Mouse (Mus musculus) neural tube, embryonic 11.5 days (tissue): ENCODE data around the gene Ankfy1. TPM values are rescaled to one million over a fixed set of nuclear protein-coding genes. Genes with fewer than 3 reads are reported as not detected.
"Not testable (repeated sequence)": the region's sequence is repeated elsewhere in the genome, so short reads cannot be mapped to it uniquely, and the experiment has no call there.

Source experiments
- ATAC-seq: fragments of 200-750 bp; cut with Nextera tagmentation; 2 replicates; pipeline ENCODE4 v1.8.0; 2017; ENCODE audit warnings: moderate number of reproducible peaks, mild to moderate bottlenecking, moderate TSS enrichment, moderate library complexity; ENCODE audit not compliant: insufficient read depth, low FRiP score, low TSS enrichment
- DNase-seq: peaks from one replicate; pipeline ENCODE4 v3.0.0-alpha.2; 2015; ENCODE audit warnings: low spot score
- H3K27ac ChIP-seq: fragments of 300-500 bp; sonication (generic); 2 replicates; pipeline ENCODE4 v1.5.1; 2014; ENCODE audit warnings: low read depth, mild to moderate bottlenecking, low read length
- H3K27me3 ChIP-seq: fragments of 300-500 bp; sonication (generic); 2 replicates; pipeline ENCODE4 v1.6.1; 2014; ENCODE audit warnings: mild to moderate bottlenecking, low read length, mixed read lengths; ENCODE audit not compliant: control insufficient read depth, insufficient read depth
- H3K36me3 ChIP-seq: fragments of 300-500 bp; sonication (generic); 2 replicates; pipeline ENCODE4 v1.6.1; 2014; ENCODE audit warnings: mild to moderate bottlenecking, low read length, moderate library complexity, mixed read lengths; ENCODE audit not compliant: control insufficient read depth, insufficient read depth
- H3K4me1 ChIP-seq: fragments of 300-500 bp; sonication (generic); 2 replicates; pipeline ENCODE4 v1.6.1; 2014; ENCODE audit warnings: low read length, mixed read lengths; ENCODE audit not compliant: control insufficient read depth, insufficient read depth
- H3K4me2 ChIP-seq: fragments of 300-500 bp; sonication (generic); 2 replicates; pipeline ENCODE4 v1.6.1; 2014; ENCODE audit warnings: low read depth, mild to moderate bottlenecking, moderate library complexity
- H3K4me3 ChIP-seq: fragments of 300-500 bp; sonication (generic); 2 replicates; pipeline ENCODE4 v1.5.1; 2014; ENCODE audit warnings: low read depth, low read length
- H3K9ac ChIP-seq: fragments of 300-500 bp; sonication (generic); 2 replicates; pipeline ENCODE4 v1.6.1; 2014; ENCODE audit warnings: mild to moderate bottlenecking, low read length
- H3K9me3 ChIP-seq: fragments of 300-500 bp; sonication (generic); 2 replicates; pipeline ENCODE4 v1.6.1; 2016; ENCODE audit warnings: low read length; ENCODE audit not compliant: control insufficient read depth
- WGBS: fragments of 180-500 bp; shearing (Covaris S2); extraction: QIAGEN DNeasy Blood & Tissue Kit; methylation state at CpG from one replicate; pipeline ENCODE4 v1.1.7; 2014; 5-methylcytosine and 5-hydroxymethylcytosine counted together
- polyA plus RNA-seq: library from polyadenylated mRNA; unstranded; fragments of >200 nt; fragmentation: Nextera tagmentation; extraction: Ambion mirVana; gene quantifications from 2 replicates; pipeline ENCODE4 v1.2.1, GENCODE M21; 2014

Gene Ankfy1
- polyA plus RNA-seq, 1 experiment from 2014 or later, result 30.2 TPM

- no peak overlapping the region for H3K9ac ChIP-seq
- WGBS, result 86% methylated on average over 3 of the region's 3 CpGs
- no peak overlapping the region for H3K27ac ChIP-seq
- no peaks in the 10 kb centered on the region for H3K27me3 ChIP-seq
- DNase-seq (no peak), ATAC-seq (no peak)
- H3K9me3 ChIP-seq, result no peaks in the 10 kb centered on the region
- H3K4me2 ChIP-seq, result no peak overlapping the region
- H3K4me1 ChIP-seq, result peaks cover 4% of the 10 kb centered on the region; the same call in 1 of the 2 replicates
- H3K36me3 ChIP-seq, result no peaks in the 10 kb centered on the region
- no peak overlapping the region for H3K4me3 ChIP-seq
These were observed 5.2 kb downstream of the Ankfy1 start for GRCm38 (mm10) chr11:72695025-72695424.

GRCm38 (mm10) chr11:72696368-72696971 lies 6.7 kb downstream of the Ankfy1 start:
- H3K9ac ChIP-seq, result no peak overlapping the region
- DNase-seq (no peak), ATAC-seq (no peak)
- no peak overlapping the region for H3K27ac ChIP-seq
- H3K4me3 ChIP-seq, result no peak overlapping the region
- no peak overlapping the region for H3K4me2 ChIP-seq
- H3K36me3 ChIP-seq, result no peaks in the 10 kb centered on the region
- WGBS, result 95% methylated on average over 2 of the region's 2 CpGs
- no peaks in the 10 kb centered on the region for H3K27me3 ChIP-seq
- no peaks in the 10 kb centered on the region for H3K9me3 ChIP-seq
- no peaks in the 10 kb centered on the region for H3K4me1 ChIP-seq

- Histone ChIP-seq H3K36me3 (no peaks in the 10 kb centered on the region), H3K4me3 (no peak overlapping the region), H3K27me3 (no peaks in the 10 kb centered on the region), H3K4me1 (no peaks in the 10 kb centered on the region), H3K9me3 (no peaks in the 10 kb centered on the region), H3K27ac (no peak overlapping the region), H3K9ac (no peak overlapping the region), H3K4me2 (no peak overlapping the region)
- DNase-seq, result no peak
- no peak for ATAC-seq
These were observed 7.5 kb downstream of the Ankfy1 start for GRCm38 (mm10) chr11:72697323-72697722.

- not testable (repeated sequence) for H3K4me2 ChIP-seq, H3K27ac ChIP-seq, H3K4me3 ChIP-seq, DNase-seq, H3K4me1 ChIP-seq, H3K9me3 ChIP-seq, H3K9ac ChIP-seq, H3K36me3 ChIP-seq, H3K27me3 ChIP-seq, ATAC-seq
- WGBS, result 93% methylated on average over 2 of the region's 2 CpGs
These were observed 15.3 kb downstream of the Ankfy1 start for GRCm38 (mm10) chr11:72705111-72705510.

- Histone ChIP-seq H3K27me3 (no peaks in the 10 kb centered on the region), H3K36me3 (peaks cover 3% of the 10 kb centered on the region; the same call in 1 of the 2 replicates), H3K27ac (no peak overlapping the region), H3K4me1 (no peaks in the 10 kb centered on the region), H3K4me2 (no peak overlapping the region), H3K9me3 (no peaks in the 10 kb centered on the region), H3K4me3 (no peak overlapping the region), H3K9ac (no peak overlapping the region)
- DNase-seq (no peak), ATAC-seq (no peak)
- WGBS, result 94% methylated on average over 5 of the region's 5 CpGs
These were observed 22.9 kb downstream of the Ankfy1 start for GRCm38 (mm10) chr11:72712721-72713120.

GRCm38 (mm10) chr11:72718161-72718560 lies 28.4 kb downstream of the Ankfy1 start:
- 88% methylated on average over 3 of the region's 3 CpGs for WGBS
- no peak for ATAC-seq

GRCm38 (mm10) chr11:72723165-72723564 lies 33.4 kb downstream of the Ankfy1 start:
- WGBS, result 52% methylated on average over 2 of the region's 2 CpGs
- Histone ChIP-seq H3K27ac (no peak overlapping the region), H3K4me2 (no peak overlapping the region), H3K4me1 (no peaks in the 10 kb centered on the region), H3K9ac (no peak overlapping the region), H3K4me3 (no peak overlapping the region), H3K27me3 (no peaks in the 10 kb centered on the region), H3K9me3 (no peaks in the 10 kb centered on the region), H3K36me3 (no peaks in the 10 kb centered on the region)
- ATAC-seq (no peak), DNase-seq (no peak)

More at GRCm38 (mm10) chr11:72718161-72718560, 28.4 kb downstream of the Ankfy1 start:
- Histone ChIP-seq H3K9me3 (no peaks in the 10 kb centered on the region), H3K4me1 (no peaks in the 10 kb centered on the region), H3K36me3 (no peaks in the 10 kb centered on the region), H3K27ac (no peak overlapping the region), H3K9ac (no peak overlapping the region), H3K4me3 (no peak overlapping the region), H3K4me2 (no peak overlapping the region), H3K27me3 (no peaks in the 10 kb centered on the region)
- DNase-seq, result no peak

- no peak overlapping the region for H3K9ac ChIP-seq
- H3K9me3 ChIP-seq, result no peaks in the 10 kb centered on the region
- H3K4me2 ChIP-seq, result no peak overlapping the region
- no peaks in the 10 kb centered on the region for H3K27me3 ChIP-seq
- H3K4me1 ChIP-seq, result no peaks in the 10 kb centered on the region
- H3K4me3 ChIP-seq, result no peak overlapping the region
- ATAC-seq (no peak), DNase-seq (no peak)
- H3K27ac ChIP-seq, result no peak overlapping the region
- peaks cover 3% of the 10 kb centered on the region; the same call in 1 of the 2 replicates for H3K36me3 ChIP-seq
These were observed 34.1 kb downstream of the Ankfy1 start for GRCm38 (mm10) chr11:72723871-72724270.

- Histone ChIP-seq H3K36me3 (peaks cover 6% of the 10 kb centered on the region), H3K4me1 (no peaks in the 10 kb centered on the region), H3K27ac (no peak overlapping the region), H3K9me3 (no peaks in the 10 kb centered on the region), H3K4me3 (no peak overlapping the region), H3K9ac (no peak overlapping the region), H3K27me3 (no peaks in the 10 kb centered on the region), H3K4me2 (no peak overlapping the region)
- ATAC-seq (no peak), DNase-seq (no peak)
These were observed 36.2 kb downstream of the Ankfy1 start for GRCm38 (mm10) chr11:72726023-72726422.
